Mouse (Mus musculus) stomach, embryonic 14.5 days (tissue): ENCODE data around the gene Smok2b. TPM values are rescaled to one million over a fixed set of nuclear protein-coding genes. Genes with fewer than 3 reads are reported as not detected.

Source experiments
- polyA plus RNA-seq: library from polyadenylated mRNA; unstranded; fragments of >200 nt; fragmentation: Nextera tagmentation; extraction: Ambion mirVana; gene quantifications from 2 replicates; pipeline ENCODE4 v1.2.1, GENCODE M21; 2014

Smok2b gene
- polyA plus RNA-seq, 1 experiment from 2014 or later: not detected

Other genes starting within 250 kb of the Smok2b start
- gene Wtap, start 236.1 kb upstream of the Smok2b start, polyA plus RNA-seq: 138 and 146 TPM in 2 replicates
- 110 and 125 TPM in 2 replicates for gene Sod2, start 223.4 kb upstream of the Smok2b start, polyA plus RNA-seq
- gene Gpr31b, start 178.0 kb upstream of the Smok2b start, polyA plus RNA-seq: 0.20 TPM in 1 of 2 replicates, not detected in the other
- gene Tcp10b, start 169.2 kb upstream of the Smok2b start, polyA plus RNA-seq: 0.14 and 0.22 TPM in 2 replicates
- gene Unc93a, start 98.4 kb upstream of the Smok2b start, polyA plus RNA-seq: not detected in 2 replicates
- gene Smok2a, start 9.1 kb upstream of the Smok2b start, polyA plus RNA-seq: not detected in 2 replicates
- gene Tcp10c, start 124.3 kb downstream of the Smok2b start, polyA plus RNA-seq: not detected in 2 replicates